8 mouse cellular contexts compared by ENCODE assay signal in the genomic region with DNA sequence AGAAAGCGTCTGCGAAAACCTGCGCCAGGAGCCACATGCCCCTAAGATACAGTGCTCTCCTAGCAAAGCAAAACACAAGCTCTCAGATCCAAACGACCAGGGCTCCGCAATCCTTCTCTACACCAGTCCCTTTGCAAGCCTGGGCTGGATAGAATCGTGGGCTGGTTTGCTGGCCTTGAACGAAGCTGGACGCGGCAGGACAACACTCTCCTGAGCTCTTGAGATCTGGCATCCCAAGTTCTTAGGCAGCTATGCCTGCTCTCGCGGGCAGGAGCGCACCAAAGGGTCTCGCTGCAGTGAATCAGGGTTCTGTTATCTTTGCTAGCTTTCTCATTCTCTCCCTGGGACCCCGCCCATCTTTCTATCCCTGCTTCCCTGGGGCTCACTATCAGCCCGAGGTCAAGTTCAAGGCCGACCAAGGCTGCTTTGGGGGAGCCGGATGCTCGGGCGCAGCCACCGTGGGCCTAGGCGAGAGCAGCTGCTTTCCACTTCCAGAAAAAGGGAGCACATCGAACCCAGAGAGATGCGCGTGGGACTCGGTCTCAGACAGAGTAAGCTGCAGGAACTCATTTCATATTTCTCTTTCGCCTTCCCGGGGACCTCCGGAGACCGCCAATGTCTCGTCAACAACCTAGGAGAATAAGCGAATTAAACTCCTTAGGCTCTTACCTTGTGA. TPM values are rescaled to one million over a fixed set of nuclear protein-coding genes. Genes with fewer than 3 reads are reported as not detected.
DNase-seq lines count a peak whose midpoint lies in the region; ATAC-seq and TF ChIP-seq lines count a peak whose summit lies in the region.

No protein-coding gene starts in this region.

- peak overlapping the region; percentile 77 for H3K4me3 ChIP-seq in forebrain, embryonic 15.5 days
- H3K4me3 ChIP-seq in hindbrain, embryonic 11.5 days (ENCODE audit: low read depth, low read length) = peak overlapping the region; percentile 67

- CTCF ChIA-PET in Patski (lab: Charles Lee) = interaction anchor here (1.0 to 2.3 kb wide), 4 partner anchors 37 to 325 kb away, joined by 3 to 7 read pairs (median 4); partner anchors contain the start of gene Herc6

- ATAC-seq in Patski = peak; percentile 19
- ATAC-seq in forebrain, embryonic 15.5 days (replicated peaks) = peak; percentile 61
- ATAC-seq in hindbrain, embryonic 11.5 days (ENCODE audit: low FRiP score) = peak; percentile 63
- peak; percentile 40 for ATAC-seq in megakaryocyte, adult 5-6 weeks (ENCODE audit: poor library complexity, severe bottlenecking)

- in situ Hi-C loops in Patski (cut with MboI; ENCODE audit: low pct_unique_long_range_greater_than_20kb) = loop anchor here (10.0 kb wide), 1 partner anchor 610 kb away; the partner anchor contains the start of genes Nt5c3 and Vmn1r4

- H3K27ac ChIP-seq in forebrain, embryonic 15.5 days (replicated peaks) = peak overlapping the region; percentile 79
- 0 out of 2 replicates have a peak overlapping the region, but pooled peaks have one; percentile 24 for H3K27ac ChIP-seq in hindbrain, embryonic 11.5 days (ENCODE audit: low read depth, low read length)

- intact Hi-C loops in left cerebral cortex, postnatal 10 days (cut with DNase I) = loop anchor here (10.0 kb wide), 1 partner anchor 170 kb away; the partner anchor contains the start of gene Lancl2

- TF ChIP-seq CTCF in Patski (IDR thresholded peaks at IDR 0.05) = no peak

- H3K27me3 ChIP-seq in Patski = no peaks in the 10 kb centered on the region
- H3K27me3 ChIP-seq in forebrain, embryonic 15.5 days = no peaks in the 10 kb centered on the region
- H3K27me3 ChIP-seq in hindbrain, embryonic 11.5 days (ENCODE audit: control insufficient read depth, insufficient read depth, low read length) = no peaks in the 10 kb centered on the region

- under 1% methylated on average over 31 of the region's 31 CpGs for WGBS in forebrain, embryonic 15.5 days
- under 1% methylated on average over 31 of the region's 31 CpGs for WGBS in hindbrain, embryonic 11.5 days

- peak overlapping the region; percentile 86 for H3K4me2 ChIP-seq in forebrain, embryonic 15.5 days (replicated peaks)
- peak overlapping the region; percentile 70 for H3K4me2 ChIP-seq in hindbrain, embryonic 11.5 days (replicated peaks; ENCODE audit: low read depth, low read length)

- POLR2A ChIA-PET in Patski (lab: Charles Lee) = interaction anchor here (0.7 to 1.5 kb wide), 3 partner anchors 15 to 153 kb away, joined by 3 to 7 read pairs (median 3); partner anchors contain the start of gene Herc6

- H3K9ac ChIP-seq in forebrain, embryonic 15.5 days (replicated peaks) = peak overlapping the region; percentile 80
- H3K9ac ChIP-seq in hindbrain, embryonic 11.5 days (ENCODE audit: low read depth, low read length) = peak overlapping the region; percentile 73

- no peaks in the 10 kb centered on the region for H3K36me3 ChIP-seq in forebrain, embryonic 15.5 days
- H3K36me3 ChIP-seq in hindbrain, embryonic 11.5 days (ENCODE audit: control insufficient read depth, insufficient read depth, low read length) = no peaks in the 10 kb centered on the region

- no peaks in the 10 kb centered on the region for H3K9me3 ChIP-seq in forebrain, embryonic 15.5 days
- H3K9me3 ChIP-seq in hindbrain, embryonic 11.5 days (ENCODE audit: control insufficient read depth, low read length) = no peaks in the 10 kb centered on the region

- DNase-seq in Patski (ENCODE audit: low read depth, low spot score) = no peak
- DNase-seq in c-Kit-positive CD71-positive TER-119-negative erythroid progenitor cells, embryonic 14.5 days (ENCODE audit: low read depth) = peak; percentile 24
- peak; percentile 65 for DNase-seq in hindbrain, embryonic 11.5 days (ENCODE audit: low spot score)
- DNase-seq in left cerebral cortex, postnatal 10 days (ENCODE audit: extremely low spot score in 1 of 2, low spot score in 2 of 2) = peak; percentile 22 to 48
- DNase-seq in right cerebral cortex, postnatal 14 days = peak; percentile 37
- peak; percentile 44 for DNase-seq in yolk sac, embryonic 10.5 days (ENCODE audit: low spot score)

- peaks cover 17% of the 10 kb centered on the region for H3K4me1 ChIP-seq in forebrain, embryonic 15.5 days
- 0 out of 2 replicates have a peak, but pooled peaks cover 2% of the 10 kb centered on the region for H3K4me1 ChIP-seq in hindbrain, embryonic 11.5 days (replicated peaks; ENCODE audit: control insufficient read depth, insufficient read depth, low read length)

RNA-seq across cellular contexts. Expression of gene Ppm1k, which starts 0.5 kb away (rescaled TPM):
- 8.9 TPM for polyA plus RNA-seq in Patski (2021)
- polyA plus RNA-seq in forebrain, embryonic 15.5 days (2015; fragmentation: Nextera tagmentation; extraction: Ambion mirVana) = 7.0 and 7.8 TPM in 2 replicates
- 6.1 and 8.2 TPM in 2 replicates for polyA plus RNA-seq in hindbrain, embryonic 11.5 days (2014; fragmentation: Nextera tagmentation; extraction: Ambion mirVana)
- total RNA-seq in left cerebral cortex, postnatal 10 days (2021) = 10 to 100 TPM; 27.0 to 34.3 TPM
- 6.7 and 8.1 TPM in 2 replicates for total RNA-seq in megakaryocyte, adult 5-6 weeks (2015)
- 10.5 and 11.2 TPM in 2 replicates for total RNA-seq in megakaryocyte, adult 5-6 weeks (2017)

RNA-seq across cellular contexts. Expression of gene Herc6, which starts 46.1 kb away (rescaled TPM):
- polyA plus RNA-seq in Patski (2021) = 13.5 TPM
- 1.6 and 2.4 TPM in 2 replicates for polyA plus RNA-seq in forebrain, embryonic 15.5 days (2015; fragmentation: Nextera tagmentation; extraction: Ambion mirVana)
- 1.2 and 1.7 TPM in 2 replicates for polyA plus RNA-seq in hindbrain, embryonic 11.5 days (2014; fragmentation: Nextera tagmentation; extraction: Ambion mirVana)
- total RNA-seq in left cerebral cortex, postnatal 10 days (2021) = 1 to 10 TPM; 3.6 to 4.4 TPM
- 18.0 and 26.5 TPM in 2 replicates for total RNA-seq in megakaryocyte, adult 5-6 weeks (2015)
- 14.1 and 15.3 TPM in 2 replicates for total RNA-seq in megakaryocyte, adult 5-6 weeks (2017)
